Mouse (Mus musculus) G1E (cell line): ENCODE results near the gene Wnt16.

ENCODE experiments used
- CTCF ChIP-seq: IDR thresholded peaks from 2 replicates; pipeline ENCODE4 v1.5.1; 2012; ENCODE audit warnings: low read depth, low read length, inconsistent platforms, mixed read lengths
- GATA1 ChIP-seq: IDR thresholded peaks from 2 replicates; pipeline ENCODE4 v1.6.1; 2012; ENCODE audit warnings: borderline replicate concordance, low read length, inconsistent platforms, mixed read lengths
- POLR2AphosphoS5 ChIP-seq: IDR thresholded peaks from 2 replicates; pipeline ENCODE4 v1.6.1; 2012; ENCODE audit warnings: low read depth, low read length, inconsistent platforms; ENCODE audit not compliant: insufficient replicate concordance
- TAL1 ChIP-seq: conservative IDR thresholded peaks from 2 replicates; pipeline ENCODE4 v1.6.1; 2012; ENCODE audit warnings: low read depth, low read length, inconsistent platforms, mixed read lengths

DNA sequence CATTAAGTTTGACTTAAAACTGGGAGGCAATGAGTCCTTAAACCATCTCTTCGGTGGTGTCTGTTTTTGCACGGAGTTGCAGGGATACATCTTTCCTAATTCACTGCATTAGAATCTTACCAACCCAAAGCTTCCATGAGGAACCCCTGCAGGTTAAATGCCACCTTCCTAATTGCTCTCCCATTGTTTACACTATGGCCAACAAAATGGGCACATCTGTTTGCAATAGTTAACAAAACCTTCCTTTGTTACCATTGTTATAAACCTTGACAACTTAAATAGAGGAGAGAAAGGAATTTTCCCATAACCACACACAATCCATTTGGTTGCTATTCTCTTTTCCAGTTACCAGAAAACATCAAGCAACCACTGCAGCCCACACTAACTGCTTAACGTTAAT, 5.9 kb downstream of the Wnt16 start:
- TF ChIP-seq CTCF (no peak), TAL1 (no peak), GATA1 (no peak), POLR2AphosphoS5 (no peak)
